Mouse (Mus musculus): Measurements from ENCODE around the gene Tmem53. TPM values are rescaled to one million over a fixed set of nuclear protein-coding genes. Genes with fewer than 3 reads are reported as not detected.
"Not testable (repeated sequence)": the region's sequence is repeated elsewhere in the genome, so short reads cannot be mapped to it uniquely, and the experiment has no call there.

Tmem53 gene
- total RNA-seq, 2 experiments from 2014 or later: 50.7 to 56.9 TPM

GRCm38 (mm10) chr4:117240867-117241266, 10.9 kb upstream of the Tmem53 start:
- peak in 1 of 2 experiments; percentile 29 for DNase-seq (ENCODE audit: low spot score in 2 of 2)

- no peak for DNase-seq (ENCODE audit: low spot score in 2 of 2)
Observed at GRCm38 (mm10) chr4:117250982-117251381, 769 bp upstream of the Tmem53 start.

GRCm38 (mm10) chr4:117252351-117252750, 600 bp downstream of the Tmem53 start:
- DNase-seq (ENCODE audit: low spot score in 2 of 2): no peak

- DNase-seq (ENCODE audit: low spot score in 2 of 2): no peak
Observed at GRCm38 (mm10) chr4:117252755-117253154, 1.0 kb downstream of the Tmem53 start.

- DNase-seq (ENCODE audit: low spot score in 2 of 2): no peak
Observed at GRCm38 (mm10) chr4:117253218-117254016, 1.7 kb downstream of the Tmem53 start.

GRCm38 (mm10) chr4:117254017-117254627, 2.4 kb downstream of the Tmem53 start:
- DNase-seq (ENCODE audit: low spot score in 2 of 2): no peak

- DNase-seq (ENCODE audit: low spot score in 2 of 2): no peak
Observed at GRCm38 (mm10) chr4:117254672-117255071, 2.9 kb downstream of the Tmem53 start.

- not testable (repeated sequence) for DNase-seq (ENCODE audit: low spot score in 2 of 2)
Observed at GRCm38 (mm10) chr4:117259909-117260308, 8.2 kb downstream of the Tmem53 start.

GRCm38 (mm10) chr4:117261222-117261621, 9.5 kb downstream of the Tmem53 start:
- DNase-seq (ENCODE audit: low spot score in 2 of 2): no peak

GRCm38 (mm10) chr4:117262101-117262913, 10.6 kb downstream of the Tmem53 start:
- no peak for DNase-seq (ENCODE audit: low spot score in 2 of 2)

- DNase-seq (ENCODE audit: low spot score in 2 of 2): no peak
Observed at GRCm38 (mm10) chr4:117262987-117263386, 11.2 kb downstream of the Tmem53 start.

- peak; percentile 60 to 66 for DNase-seq (ENCODE audit: low spot score in 2 of 2)
Observed at GRCm38 (mm10) chr4:117267284-117267683, 15.5 kb downstream of the Tmem53 start.

- no peak for DNase-seq (ENCODE audit: low spot score in 2 of 2)
Observed at GRCm38 (mm10) chr4:117267831-117268437, 16.2 kb downstream of the Tmem53 start.

- peak in 1 of 2 experiments; percentile 52 for DNase-seq (ENCODE audit: low spot score in 2 of 2)
Observed at GRCm38 (mm10) chr4:117270278-117270677, 18.5 kb downstream of the Tmem53 start.

- DNase-seq (ENCODE audit: low spot score in 2 of 2): no peak
Observed at GRCm38 (mm10) chr4:117272459-117272858, 20.7 kb downstream of the Tmem53 start.

- no peak for DNase-seq (ENCODE audit: low spot score in 2 of 2)
Observed at GRCm38 (mm10) chr4:117274720-117275119, 23.0 kb downstream of the Tmem53 start.

- no peak for DNase-seq (ENCODE audit: low spot score in 2 of 2)
Observed at GRCm38 (mm10) chr4:117276281-117276711, 24.5 kb downstream of the Tmem53 start.

- no peak for DNase-seq (ENCODE audit: low spot score in 2 of 2)
Observed at GRCm38 (mm10) chr4:117277021-117277420, 25.3 kb downstream of the Tmem53 start.

GRCm38 (mm10) chr4:117277687-117278086, 25.9 kb downstream of the Tmem53 start:
- no peak for DNase-seq (ENCODE audit: low spot score in 2 of 2)

GRCm38 (mm10) chr4:117278381-117279252, 26.9 kb downstream of the Tmem53 start:
- no peak for DNase-seq (ENCODE audit: low spot score in 2 of 2)
